Mouse (Mus musculus) right cerebral cortex, postnatal 36 days (tissue): ENCODE results near the gene Frmd4a.
"Not testable (repeated sequence)": the region's sequence is repeated elsewhere in the genome, so short reads cannot be mapped to it uniquely, and the experiment has no call there.

Experiments
- DNase-seq, 2 experiments: peaks; one replicate each; pipeline ENCODE4 v3.0.0; 2022; ENCODE audit warnings: low spot score in 2 of 2, mixed read lengths in 1 of 2

Gene Frmd4a

GRCm38 (mm10) chr2:4578291-4578690, 560.8 kb downstream of the Frmd4a start:
- DNase-seq: no peak

- DNase-seq: no peak
Observed at GRCm38 (mm10) chr2:4579357-4580068, 562.0 kb downstream of the Frmd4a start.

- DNase-seq: no peak
Observed at GRCm38 (mm10) chr2:4580666-4581065, 563.1 kb downstream of the Frmd4a start.

- DNase-seq: no peak
Observed at GRCm38 (mm10) chr2:4582930-4583329, 565.4 kb downstream of the Frmd4a start.

- no peak for DNase-seq
Observed at GRCm38 (mm10) chr2:4584252-4584651, 566.7 kb downstream of the Frmd4a start.

- no peak for DNase-seq
Observed at GRCm38 (mm10) chr2:4586245-4586644, 568.7 kb downstream of the Frmd4a start.

- DNase-seq: no peak
Observed at GRCm38 (mm10) chr2:4587685-4588409, 570.3 kb downstream of the Frmd4a start.

GRCm38 (mm10) chr2:4591647-4592046, 574.1 kb downstream of the Frmd4a start:
- DNase-seq: no peak

GRCm38 (mm10) chr2:4592666-4593065, 575.1 kb downstream of the Frmd4a start:
- no peak for DNase-seq

- no peak for DNase-seq
Observed at GRCm38 (mm10) chr2:4593433-4593832, 575.9 kb downstream of the Frmd4a start.

- DNase-seq: no peak
Observed at GRCm38 (mm10) chr2:4593878-4594387, 576.4 kb downstream of the Frmd4a start.

GRCm38 (mm10) chr2:4596992-4597391, 579.5 kb downstream of the Frmd4a start:
- no peak for DNase-seq

- no peak for DNase-seq
Observed at GRCm38 (mm10) chr2:4601034-4601890, 583.7 kb downstream of the Frmd4a start.

- no peak for DNase-seq
Observed at GRCm38 (mm10) chr2:4603361-4603945, 585.9 kb downstream of the Frmd4a start.

- DNase-seq: no peak
Observed at GRCm38 (mm10) chr2:4606559-4606958, 589.0 kb downstream of the Frmd4a start.

GRCm38 (mm10) chr2:4608253-4608652, 590.7 kb downstream of the Frmd4a start:
- no peak for DNase-seq

- DNase-seq: no peak
Observed at GRCm38 (mm10) chr2:4609433-4609832, 591.9 kb downstream of the Frmd4a start.

GRCm38 (mm10) chr2:4611295-4611694, 593.8 kb downstream of the Frmd4a start:
- no peak for DNase-seq

GRCm38 (mm10) chr2:4611704-4612103, 594.2 kb downstream of the Frmd4a start:
- DNase-seq: no peak

GRCm38 (mm10) chr2:4614276-4614929, 596.9 kb downstream of the Frmd4a start:
- DNase-seq: not testable (repeated sequence)

GRCm38 (mm10) chr2:4615014-4615546, 597.6 kb downstream of the Frmd4a start:
- no peak for DNase-seq
